Mouse (Mus musculus) adrenal gland, adult 10 weeks (tissue): ENCODE data around the gene Olfr630. TPM values are rescaled to one million over a fixed set of nuclear protein-coding genes. Genes with fewer than 3 reads are reported as not detected.

ENCODE experiments used
- polyA plus RNA-seq: library from polyadenylated mRNA; stranded (reverse); fragments of 350-450 nt; fragmentation: Illumina TruSeq; extraction: RNeasy Lipid Tissue Mini Kit (QIAGEN cat#74804); gene quantifications from one replicate; pipeline ENCODE4 v1.2.3, GENCODE M21; 2014; ENCODE audit warnings: low read depth, low replicate concordance

Gene Olfr630
- polyA plus RNA-seq, result not detected

GRCm38 (mm10) chr7:103757233-103757632 lies at the start of gene Olfr630:
Gene Olfr630, minus strand, starts transcription at chr7:103757333.

GRCm38 (mm10) chr7:103791721-103792120 lies 34.6 kb upstream of the Olfr630 start, which contains the start of gene Olfr67:
Gene Olfr67, minus strand, starts transcription at chr7:103791821.

GRCm38 (mm10) chr7:103779598-103779997 lies 22.5 kb upstream of the Olfr630 start, which contains the start of gene Olfr68:
Gene Olfr68, minus strand, starts transcription at chr7:103779698.

GRCm38 (mm10) chr7:103771494-103771893 lies 14.4 kb upstream of the Olfr630 start, which contains the start of gene Olfr69:
Gene Olfr69, minus strand, starts transcription at chr7:103771594.

GRCm38 (mm10) chr7:103744843-103745242 lies 12.3 kb downstream of the Olfr630 start, which contains the start of gene Olfr629:
Gene Olfr629, minus strand, starts transcription at chr7:103744943.

GRCm38 (mm10) chr7:103730074-103730473 lies 27.1 kb downstream of the Olfr630 start, which contains the start of gene Olfr628:
Gene Olfr628, plus strand, starts transcription at chr7:103730374.

GRCm38 (mm10) chr7:103714371-103714770 lies 42.8 kb downstream of the Olfr630 start, which contains the start of gene Olfr243:
Gene Olfr243, plus strand, starts transcription at chr7:103714671.

Other genes with a start within 250 kb of the Olfr630 start
- not detected for gene Olfr610, start 245.2 kb downstream of the Olfr630 start, polyA plus RNA-seq
- gene Olfr611, start 236.5 kb downstream of the Olfr630 start, polyA plus RNA-seq, result not detected
- not detected for gene Olfr612, start 214.6 kb downstream of the Olfr630 start, polyA plus RNA-seq
- gene Olfr613, start 209.3 kb downstream of the Olfr630 start, polyA plus RNA-seq, result not detected
- not detected for gene Olfr615, start 201.3 kb downstream of the Olfr630 start, polyA plus RNA-seq
- gene Olfr616, start 188.2 kb downstream of the Olfr630 start, polyA plus RNA-seq, result not detected
- not detected for gene Olfr617, start 184.3 kb downstream of the Olfr630 start, polyA plus RNA-seq
- gene Olfr618, start 167.2 kb downstream of the Olfr630 start, polyA plus RNA-seq, result not detected
- not detected for gene Olfr619, start 156.8 kb downstream of the Olfr630 start, polyA plus RNA-seq
- not detected for gene Olfr620, start 144.8 kb downstream of the Olfr630 start, polyA plus RNA-seq
- gene Olfr622, start 114.6 kb downstream of the Olfr630 start, polyA plus RNA-seq, result not detected
- gene Olfr623, start 93.6 kb downstream of the Olfr630 start, polyA plus RNA-seq, result not detected
- 0.12 TPM for gene Olfr624, start 86.1 kb downstream of the Olfr630 start, polyA plus RNA-seq
- not detected for gene Olfr625-ps1, start 74.6 kb downstream of the Olfr630 start, polyA plus RNA-seq
- gene Olfr243, start 42.7 kb downstream of the Olfr630 start, polyA plus RNA-seq, result not detected
- not detected for gene Olfr628, start 27.0 kb downstream of the Olfr630 start, polyA plus RNA-seq
- not detected for gene Olfr629, start 12.4 kb downstream of the Olfr630 start, polyA plus RNA-seq
- not detected for gene Olfr69, start 14.3 kb upstream of the Olfr630 start, polyA plus RNA-seq
- gene Olfr68, start 22.4 kb upstream of the Olfr630 start, polyA plus RNA-seq, result not detected
- gene Olfr67, start 34.5 kb upstream of the Olfr630 start, polyA plus RNA-seq, result not detected
- gene Hbb-bt, start 56.7 kb upstream of the Olfr630 start, polyA plus RNA-seq, result 7.8 TPM
- 111 TPM for gene Hbb-bs, start 70.8 kb upstream of the Olfr630 start, polyA plus RNA-seq
- not detected for gene Hbb-bh2, start 83.2 kb upstream of the Olfr630 start, polyA plus RNA-seq
- not detected for gene Hbb-bh1, start 85.8 kb upstream of the Olfr630 start, polyA plus RNA-seq
- not detected for gene Hbb-y, start 95.9 kb upstream of the Olfr630 start, polyA plus RNA-seq
- not detected for gene Olfr66, start 128.9 kb upstream of the Olfr630 start, polyA plus RNA-seq
- not detected for gene Olfr64, start 137.2 kb upstream of the Olfr630 start, polyA plus RNA-seq
- not detected for gene Olfr65, start 146.2 kb upstream of the Olfr630 start, polyA plus RNA-seq
- not detected for gene Olfr631, start 171.5 kb upstream of the Olfr630 start, polyA plus RNA-seq
- gene Olfr632, start 177.0 kb upstream of the Olfr630 start, polyA plus RNA-seq, result not detected
- gene Olfr633, start 187.1 kb upstream of the Olfr630 start, polyA plus RNA-seq, result not detected
- not detected for gene Olfr635, start 213.8 kb upstream of the Olfr630 start, polyA plus RNA-seq
- gene Olfr638, start 241.4 kb upstream of the Olfr630 start, polyA plus RNA-seq, result not detected